Mouse (Mus musculus): ENCODE measurements around the gene St3gal3. TPM values are rescaled to one million over a fixed set of nuclear protein-coding genes. Genes with fewer than 3 reads are reported as not detected.

St3gal3 gene
- polyA plus RNA-seq, 1 experiment from 2014 or later = 6.2 TPM

- no peak for ATAC-seq (ENCODE audit: insufficient number of reproducible peaks, insufficient read depth, low FRiP score, low read depth)
- WGBS = 87% methylated on average over 3 of the region's 3 CpGs
- Histone ChIP-seq H3K36me3 (ENCODE audit: control insufficient read depth, insufficient read depth, low read length) (peaks cover 86% of the 10 kb centered on the region), H3K4me1 (ENCODE audit: control insufficient read depth in 2 of 2, insufficient read depth in 2 of 2, low read length in 2 of 2) (peaks cover 3 to 9% of the 10 kb centered on the region in 2 experiments; a peak in 3 of 4 replicates), H3K9ac (ENCODE audit: low read length) (no peak overlapping the region), H3K27me3 (ENCODE audit: control insufficient read depth, insufficient read depth, low read length) (no peaks in the 10 kb centered on the region), H3K4me3 (ENCODE audit: control insufficient read depth in 1 of 2, insufficient read depth in 1 of 2, low read depth in 1 of 2, low read length in 2 of 2) (no peak overlapping the region), H3K27ac (replicated peaks in 1 of 2; ENCODE audit: control insufficient read depth in 1 of 2, insufficient read depth in 1 of 2, low read depth in 2 of 2, low read length in 2 of 2) (no peak overlapping the region), H3K9me3 (ENCODE audit: control insufficient read depth, low read length) (no peaks in the 10 kb centered on the region), H3K4me2 (ENCODE audit: low read length) (no peak overlapping the region)
These were observed 228.5 kb downstream of the St3gal3 start for GRCm38 (mm10) chr4:117906196-117906595.

GRCm38 (mm10) chr4:117904761-117905160 is 230.0 kb downstream of the St3gal3 start:
- no peak overlapping the region for H3K4me3 ChIP-seq (ENCODE audit: control insufficient read depth in 1 of 2, insufficient read depth in 1 of 2, low read depth in 1 of 2, low read length in 2 of 2)
- no peak overlapping the region for H3K27ac ChIP-seq (replicated peaks in 1 of 2; ENCODE audit: control insufficient read depth in 1 of 2, insufficient read depth in 1 of 2, low read depth in 2 of 2, low read length in 2 of 2)
- H3K36me3 ChIP-seq (ENCODE audit: control insufficient read depth, insufficient read depth, low read length) = peaks cover 87% of the 10 kb centered on the region
- no peak overlapping the region for H3K4me2 ChIP-seq (ENCODE audit: low read length)
- 83% methylated on average over 8 of the region's 8 CpGs for WGBS
- H3K9ac ChIP-seq (ENCODE audit: low read length) = no peak overlapping the region
- peaks cover 3 to 6% of the 10 kb centered on the region in 2 experiments; a peak in 3 of 4 replicates for H3K4me1 ChIP-seq (ENCODE audit: control insufficient read depth in 2 of 2, insufficient read depth in 2 of 2, low read length in 2 of 2)
- no peaks in the 10 kb centered on the region for H3K27me3 ChIP-seq (ENCODE audit: control insufficient read depth, insufficient read depth, low read length)
- no peaks in the 10 kb centered on the region for H3K9me3 ChIP-seq (ENCODE audit: control insufficient read depth, low read length)
- no peak for ATAC-seq (ENCODE audit: insufficient number of reproducible peaks, insufficient read depth, low FRiP score, low read depth)

GRCm38 (mm10) chr4:117904094-117904493 is 230.6 kb downstream of the St3gal3 start:
- 89% methylated on average over 10 of the region's 10 CpGs for WGBS
- Histone ChIP-seq H3K27me3 (ENCODE audit: control insufficient read depth, insufficient read depth, low read length) (no peaks in the 10 kb centered on the region), H3K4me3 (ENCODE audit: control insufficient read depth in 1 of 2, insufficient read depth in 1 of 2, low read depth in 1 of 2, low read length in 2 of 2) (no peak overlapping the region), H3K4me2 (ENCODE audit: low read length) (no peak overlapping the region), H3K9ac (ENCODE audit: low read length) (no peak overlapping the region), H3K4me1 (ENCODE audit: control insufficient read depth in 2 of 2, insufficient read depth in 2 of 2, low read length in 2 of 2) (peaks cover 3 to 5% of the 10 kb centered on the region in 2 experiments; a peak in 3 of 4 replicates), H3K36me3 (ENCODE audit: control insufficient read depth, insufficient read depth, low read length) (peaks cover 90% of the 10 kb centered on the region), H3K9me3 (ENCODE audit: control insufficient read depth, low read length) (no peaks in the 10 kb centered on the region), H3K27ac (replicated peaks in 1 of 2; ENCODE audit: control insufficient read depth in 1 of 2, insufficient read depth in 1 of 2, low read depth in 2 of 2, low read length in 2 of 2) (no peak overlapping the region)
- ATAC-seq (ENCODE audit: insufficient number of reproducible peaks, insufficient read depth, low FRiP score, low read depth) = no peak

- no peaks in the 10 kb centered on the region for H3K4me1 ChIP-seq (ENCODE audit: control insufficient read depth in 2 of 2, insufficient read depth in 2 of 2, low read length in 2 of 2)
- no peak overlapping the region for H3K27ac ChIP-seq (replicated peaks in 1 of 2; ENCODE audit: control insufficient read depth in 1 of 2, insufficient read depth in 1 of 2, low read depth in 2 of 2, low read length in 2 of 2)
- H3K27me3 ChIP-seq (ENCODE audit: control insufficient read depth, insufficient read depth, low read length) = no peaks in the 10 kb centered on the region
- no peak overlapping the region for H3K9ac ChIP-seq (ENCODE audit: low read length)
- no peak overlapping the region for H3K4me2 ChIP-seq (ENCODE audit: low read length)
- no peak overlapping the region for H3K4me3 ChIP-seq (ENCODE audit: control insufficient read depth in 1 of 2, insufficient read depth in 1 of 2, low read depth in 1 of 2, low read length in 2 of 2)
- no peak for ATAC-seq (ENCODE audit: insufficient number of reproducible peaks, insufficient read depth, low FRiP score, low read depth)
- H3K36me3 ChIP-seq (ENCODE audit: control insufficient read depth, insufficient read depth, low read length) = peaks cover 92% of the 10 kb centered on the region
- 69% methylated on average over 3 of the region's 3 CpGs for WGBS
- no peaks in the 10 kb centered on the region for H3K9me3 ChIP-seq (ENCODE audit: control insufficient read depth, low read length)
These were observed 236.6 kb downstream of the St3gal3 start for GRCm38 (mm10) chr4:117898111-117898510.

GRCm38 (mm10) chr4:117896031-117896430 is 238.7 kb downstream of the St3gal3 start:
- Histone ChIP-seq H3K4me3 (ENCODE audit: control insufficient read depth in 1 of 2, insufficient read depth in 1 of 2, low read depth in 1 of 2, low read length in 2 of 2) (no peak overlapping the region), H3K4me1 (ENCODE audit: control insufficient read depth in 2 of 2, insufficient read depth in 2 of 2, low read length in 2 of 2) (peaks cover 5 to 7% of the 10 kb centered on the region in 2 experiments; a peak in 3 of 4 replicates), H3K9ac (ENCODE audit: low read length) (no peak overlapping the region), H3K27me3 (ENCODE audit: control insufficient read depth, insufficient read depth, low read length) (no peaks in the 10 kb centered on the region), H3K4me2 (ENCODE audit: low read length) (no peak overlapping the region), H3K9me3 (ENCODE audit: control insufficient read depth, low read length) (no peaks in the 10 kb centered on the region), H3K27ac (replicated peaks in 1 of 2; ENCODE audit: control insufficient read depth in 1 of 2, insufficient read depth in 1 of 2, low read depth in 2 of 2, low read length in 2 of 2) (no peak overlapping the region), H3K36me3 (ENCODE audit: control insufficient read depth, insufficient read depth, low read length) (peaks cover 71% of the 10 kb centered on the region)
- no peak for ATAC-seq (ENCODE audit: insufficient number of reproducible peaks, insufficient read depth, low FRiP score, low read depth)
- WGBS = 94% methylated on average over 6 of the region's 6 CpGs

GRCm38 (mm10) chr4:117895339-117895738 is 239.4 kb downstream of the St3gal3 start:
- Histone ChIP-seq H3K36me3 (ENCODE audit: control insufficient read depth, insufficient read depth, low read length) (peaks cover 65% of the 10 kb centered on the region), H3K27me3 (ENCODE audit: control insufficient read depth, insufficient read depth, low read length) (no peaks in the 10 kb centered on the region), H3K4me1 (ENCODE audit: control insufficient read depth in 2 of 2, insufficient read depth in 2 of 2, low read length in 2 of 2) (peaks cover 6 to 10% of the 10 kb centered on the region in 2 experiments; a peak in 3 of 4 replicates), H3K4me3 (ENCODE audit: control insufficient read depth in 1 of 2, insufficient read depth in 1 of 2, low read depth in 1 of 2, low read length in 2 of 2) (no peak overlapping the region), H3K27ac (replicated peaks in 1 of 2; ENCODE audit: control insufficient read depth in 1 of 2, insufficient read depth in 1 of 2, low read depth in 2 of 2, low read length in 2 of 2) (no peak overlapping the region), H3K9me3 (ENCODE audit: control insufficient read depth, low read length) (no peaks in the 10 kb centered on the region), H3K4me2 (ENCODE audit: low read length) (no peak overlapping the region), H3K9ac (ENCODE audit: low read length) (no peak overlapping the region)
- 79% methylated on average over 7 of the region's 7 CpGs for WGBS
- ATAC-seq (ENCODE audit: insufficient number of reproducible peaks, insufficient read depth, low FRiP score, low read depth) = no peak

GRCm38 (mm10) chr4:117894601-117895000 is 240.1 kb downstream of the St3gal3 start:
- H3K36me3 ChIP-seq (ENCODE audit: control insufficient read depth, insufficient read depth, low read length) = peaks cover 65% of the 10 kb centered on the region
- WGBS = 90% methylated on average over 8 of the region's 8 CpGs
- H3K27ac ChIP-seq (replicated peaks in 1 of 2; ENCODE audit: control insufficient read depth in 1 of 2, insufficient read depth in 1 of 2, low read depth in 2 of 2, low read length in 2 of 2) = no peak overlapping the region
- H3K4me1 ChIP-seq (ENCODE audit: control insufficient read depth in 2 of 2, insufficient read depth in 2 of 2, low read length in 2 of 2) = peaks cover 6 to 10% of the 10 kb centered on the region in 2 experiments; a peak in 3 of 4 replicates
- H3K27me3 ChIP-seq (ENCODE audit: control insufficient read depth, insufficient read depth, low read length) = no peaks in the 10 kb centered on the region
- no peak overlapping the region for H3K4me2 ChIP-seq (ENCODE audit: low read length)
- H3K9me3 ChIP-seq (ENCODE audit: control insufficient read depth, low read length) = no peaks in the 10 kb centered on the region
- H3K4me3 ChIP-seq (ENCODE audit: control insufficient read depth in 1 of 2, insufficient read depth in 1 of 2, low read depth in 1 of 2, low read length in 2 of 2) = no peak overlapping the region
- no peak for ATAC-seq (ENCODE audit: insufficient number of reproducible peaks, insufficient read depth, low FRiP score, low read depth)
- no peak overlapping the region for H3K9ac ChIP-seq (ENCODE audit: low read length)

- Histone ChIP-seq H3K4me3 (ENCODE audit: control insufficient read depth in 1 of 2, insufficient read depth in 1 of 2, low read depth in 1 of 2, low read length in 2 of 2) (no peak overlapping the region), H3K4me1 (ENCODE audit: control insufficient read depth in 2 of 2, insufficient read depth in 2 of 2, low read length in 2 of 2) (peaks cover 6 to 10% of the 10 kb centered on the region in 2 experiments; a peak in 3 of 4 replicates), H3K4me2 (ENCODE audit: low read length) (no peak overlapping the region), H3K36me3 (ENCODE audit: control insufficient read depth, insufficient read depth, low read length) (peaks cover 64% of the 10 kb centered on the region), H3K27ac (replicated peaks in 1 of 2; ENCODE audit: control insufficient read depth in 1 of 2, insufficient read depth in 1 of 2, low read depth in 2 of 2, low read length in 2 of 2) (no peak overlapping the region), H3K27me3 (ENCODE audit: control insufficient read depth, insufficient read depth, low read length) (no peaks in the 10 kb centered on the region), H3K9me3 (ENCODE audit: control insufficient read depth, low read length) (no peaks in the 10 kb centered on the region), H3K9ac (ENCODE audit: low read length) (no peak overlapping the region)
- WGBS = 14% methylated on average over 9 of the region's 9 CpGs
- no peak for ATAC-seq (ENCODE audit: insufficient number of reproducible peaks, insufficient read depth, low FRiP score, low read depth)
These were observed 241.3 kb downstream of the St3gal3 start for GRCm38 (mm10) chr4:117893376-117893775.

Data from heart, embryonic 14.5 days (tissue).